Mouse (Mus musculus) inflammation-experienced regulatory T-cells, adult 6 months (primary cell): ENCODE measurements around the gene F3. TPM values are rescaled to one million over a fixed set of nuclear protein-coding genes. Genes with fewer than 3 reads are reported as not detected.
"Not testable (repeated sequence)": the region's sequence is repeated elsewhere in the genome, so short reads cannot be mapped to it uniquely, and the experiment has no call there.

Experiments
- ATAC-seq: one replicate; pipeline ENCODE4 v1.8.0; 2017
- polyA plus RNA-seq, 3 experiments: library from polyadenylated mRNA; unstranded; fragments of 100-300 nt; shearing (Covaris generic); gene quantifications; one replicate each; pipeline ENCODE4 v1.2.1; 2017

Gene F3
- polyA plus RNA-seq, 3 experiments from 2014 or later, result 0.43 TPM; not detected in 2

DNA sequence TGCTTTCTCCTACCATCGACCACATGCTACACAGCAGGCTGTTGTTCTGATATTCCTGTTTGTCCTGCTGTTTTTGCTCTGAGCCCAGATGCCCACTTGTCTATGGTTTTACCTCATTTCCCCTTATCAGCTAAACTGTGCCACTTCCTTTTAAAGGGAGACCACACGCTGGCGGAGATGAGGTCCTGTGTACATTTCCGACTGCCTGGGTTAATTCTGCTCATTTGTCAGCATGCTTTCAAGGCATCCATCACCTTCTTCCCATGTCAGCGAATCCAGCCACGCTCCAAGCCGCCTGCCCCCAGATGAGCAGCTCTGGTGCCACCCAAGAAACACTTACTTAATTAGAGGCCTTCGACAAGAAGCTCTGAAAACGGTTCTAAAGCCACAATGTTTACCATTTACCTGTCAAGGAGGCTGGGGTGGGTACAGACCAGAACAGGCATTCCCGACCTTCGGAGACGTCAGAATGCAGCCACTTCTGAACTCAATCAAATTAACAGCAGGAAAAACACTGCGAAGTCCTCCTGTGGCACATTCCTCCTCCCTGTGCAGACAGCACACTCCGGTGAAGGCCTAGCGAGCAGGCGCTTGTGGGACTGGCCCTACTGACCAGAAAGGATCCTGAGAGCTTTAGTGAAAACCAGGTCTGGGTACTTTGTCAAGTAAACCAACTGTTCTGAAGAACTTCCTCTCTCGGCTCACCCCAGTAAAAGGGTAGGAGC, 16.3 kb downstream of the F3 start:
- ATAC-seq, result no peak

DNA sequence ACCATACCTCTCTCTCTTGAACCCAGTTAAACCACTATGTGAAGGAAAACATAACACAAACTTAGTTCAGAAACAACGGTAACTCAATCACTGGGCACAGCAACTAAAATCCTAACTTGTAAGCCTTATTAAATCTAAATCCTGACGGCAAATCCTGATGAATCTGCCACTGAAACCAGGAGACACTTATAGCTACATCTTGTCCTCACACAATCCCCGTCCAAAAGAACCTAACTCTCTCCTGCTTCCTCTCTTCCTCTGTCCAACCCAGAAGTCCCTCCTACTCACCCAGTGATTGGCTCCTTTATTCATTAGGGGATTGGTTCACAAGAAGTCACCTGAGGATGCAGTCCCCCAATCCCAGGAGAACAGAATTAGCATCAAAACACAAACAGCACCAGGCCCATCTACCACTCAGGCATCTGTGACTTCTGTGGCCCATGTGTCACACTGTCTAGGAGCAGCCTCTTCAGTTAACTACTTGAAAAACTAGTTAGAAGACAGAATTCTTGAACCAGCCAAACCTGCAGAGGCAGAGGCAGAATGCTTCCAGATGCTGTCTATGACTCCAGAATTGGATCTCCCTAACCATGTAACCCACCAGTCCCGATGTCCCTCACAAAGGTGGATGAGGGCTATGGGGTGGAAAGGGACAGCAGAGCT, 18.0 kb downstream of the F3 start:
- ATAC-seq, result not testable (repeated sequence)

GRCm38 (mm10) chr3:121754319-121755090, 31.2 kb downstream of the F3 start:
- ATAC-seq, result not testable (repeated sequence)

GRCm38 (mm10) chr3:121755152-121755551, 31.8 kb downstream of the F3 start:
- ATAC-seq, result no peak

- no peak for ATAC-seq
Observed at GRCm38 (mm10) chr3:121758373-121758772, 35.0 kb downstream of the F3 start.

DNA sequence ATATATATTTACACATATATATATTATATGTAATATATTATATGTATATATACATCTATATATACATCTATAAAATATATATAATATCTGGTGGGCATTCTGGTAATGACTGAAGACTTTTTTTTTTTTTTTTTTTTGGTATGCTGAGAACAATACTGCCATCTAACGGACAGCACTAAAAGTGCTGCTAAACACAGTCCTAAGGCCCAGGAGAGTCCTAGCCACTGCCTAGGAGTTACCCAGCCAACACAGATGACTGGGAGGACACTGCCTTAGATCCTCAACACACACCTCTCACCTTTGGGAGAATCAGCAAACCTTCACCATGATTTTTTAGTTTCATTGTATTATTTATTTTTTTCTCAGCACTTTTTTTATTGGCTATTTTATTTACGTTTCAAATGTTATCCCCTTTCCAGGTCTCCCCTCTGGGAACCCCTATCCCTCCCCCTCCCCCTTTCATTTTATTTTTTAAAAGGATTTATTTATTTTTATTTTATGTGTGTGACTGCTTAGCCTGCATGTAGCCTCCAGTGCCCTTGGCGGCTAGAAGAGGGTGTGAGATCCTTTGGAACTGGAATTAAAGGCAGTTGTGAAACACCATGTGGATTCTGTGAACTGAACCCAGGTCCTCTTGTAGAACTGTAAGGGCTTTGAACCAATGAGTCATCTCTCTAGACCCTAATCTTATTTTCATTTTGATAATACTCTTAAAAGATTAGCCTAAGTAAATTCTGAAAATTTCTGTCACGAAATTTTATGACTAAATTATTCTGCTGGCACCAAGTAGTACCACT, 38.9 kb downstream of the F3 start:
- ATAC-seq, result no peak

- ATAC-seq, result no peak
Observed at GRCm38 (mm10) chr3:121766048-121766447, 42.7 kb downstream of the F3 start.

- ATAC-seq, result no peak
Observed at GRCm38 (mm10) chr3:121766818-121767217, 43.5 kb downstream of the F3 start.

GRCm38 (mm10) chr3:121768770-121769169, 45.4 kb downstream of the F3 start:
- no peak for ATAC-seq

DNA sequence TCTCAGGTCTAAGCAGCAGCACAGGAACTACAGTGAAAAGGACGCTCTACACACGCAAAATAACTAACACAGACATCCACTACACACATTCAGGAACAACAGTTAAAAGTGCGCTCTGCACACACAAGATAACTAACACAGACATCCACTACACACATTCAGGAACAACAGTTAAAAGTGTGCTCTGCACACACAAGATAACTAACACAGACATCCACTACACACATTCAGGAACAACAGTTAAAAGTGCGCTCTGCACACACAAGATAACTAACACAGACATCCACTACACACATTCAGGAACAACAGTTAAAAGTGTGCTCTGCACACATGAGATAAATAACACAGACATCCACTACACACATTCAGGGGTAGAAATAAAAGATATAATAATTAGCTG, 50.0 kb downstream of the F3 start:
- ATAC-seq, result not testable (repeated sequence)

DNA sequence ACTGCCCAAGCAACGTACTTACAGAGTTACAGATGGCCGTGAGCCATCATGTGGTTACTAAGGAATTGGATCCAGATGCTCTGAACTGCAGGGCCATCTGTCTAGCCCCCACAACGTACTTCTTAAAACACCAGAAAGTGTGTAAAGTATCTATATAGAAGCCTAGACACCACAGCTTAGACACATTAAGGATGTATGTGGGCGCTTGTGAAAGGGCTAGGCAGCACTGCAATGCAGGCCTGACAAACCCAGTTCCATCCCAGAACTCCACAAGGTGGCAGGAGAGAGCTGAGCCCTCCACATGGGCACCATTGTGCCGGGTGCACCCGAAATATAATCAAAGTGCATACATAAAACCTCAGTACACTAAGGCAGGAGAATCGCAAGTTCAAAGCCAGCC, 54.6 kb downstream of the F3 start:
- ATAC-seq, result peak; percentile 50

DNA sequence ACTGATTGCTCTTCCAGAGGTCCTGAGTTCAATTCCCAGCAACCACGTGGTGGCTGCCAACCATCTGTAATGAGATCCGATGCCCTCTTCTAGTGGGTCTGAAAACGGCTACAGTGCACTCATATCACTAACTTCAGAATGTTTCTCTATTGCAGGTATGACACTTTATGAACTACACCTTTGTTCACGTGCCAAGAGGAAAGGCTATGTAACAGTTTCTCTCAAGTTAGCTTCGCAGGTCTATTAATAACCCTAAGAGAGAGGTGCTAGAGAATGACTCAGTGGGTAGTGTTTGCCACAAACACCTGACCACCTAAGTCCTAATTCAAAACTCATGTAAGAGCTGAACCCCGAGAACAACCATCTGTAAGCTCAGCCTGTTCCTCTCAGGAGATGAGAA, 59.7 kb downstream of the F3 start:
- ATAC-seq, result no peak

Other genes starting within 250 kb of the F3 start
- gene Slc44a3, start 191.1 kb upstream of the F3 start, polyA plus RNA-seq, result not detected
- not detected for gene 4930432M17Rik, start 52.8 kb upstream of the F3 start, polyA plus RNA-seq
- 10 to 100 TPM in 2 of 3 experiments, 1 to 10 TPM in 1; 9.1 to 16.0 (median 11.7) TPM for gene Abcd3, start 91.8 kb downstream of the F3 start, polyA plus RNA-seq
- gene Arhgap29, start 229.0 kb downstream of the F3 start, polyA plus RNA-seq, result under 1 TPM in 2 of 3 experiments, not detected in 1; 0.20 to 0.43 TPM